Mouse (Mus musculus) spleen, adult 18-20 months (tissue): ENCODE data around the gene Xylt1.

ENCODE experiments used
- DNase-seq, 2 experiments: peaks; one replicate each; pipeline ENCODE4 v3.0.0; 2022; ENCODE audit warnings: mixed read lengths in 2 of 2

Gene Xylt1

GRCm38 (mm10) chr7:117621566-117621965, 240.8 kb downstream of the Xylt1 start:
- no peak for DNase-seq

- DNase-seq, result peak in 1 of 2 experiments; percentile 67
These were observed 242.0 kb downstream of the Xylt1 start for GRCm38 (mm10) chr7:117622769-117623168.

DNA sequence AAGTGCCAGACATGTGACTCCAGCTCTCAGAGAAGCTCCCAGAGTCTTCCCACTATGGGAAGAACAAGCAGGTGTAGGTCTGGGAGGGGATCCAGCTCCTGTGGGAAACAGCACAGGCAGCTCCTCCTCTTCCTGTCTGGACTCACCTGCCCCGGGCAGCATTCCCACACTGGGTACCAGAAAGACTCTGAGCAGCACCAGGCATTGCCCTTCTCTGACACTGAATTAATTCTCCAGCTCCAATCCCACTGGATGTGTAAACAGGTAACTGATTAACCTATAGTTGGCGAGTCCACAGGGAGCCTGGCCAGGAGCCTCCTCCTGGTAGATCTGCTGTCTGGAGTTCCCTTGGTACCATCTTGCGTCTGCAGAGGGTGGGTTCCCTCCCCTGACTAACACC, 248.0 kb downstream of the Xylt1 start:
- DNase-seq, result no peak

- peak; percentile 36 to 61 for DNase-seq
These were observed 249.9 kb downstream of the Xylt1 start for GRCm38 (mm10) chr7:117630657-117631056.

DNA sequence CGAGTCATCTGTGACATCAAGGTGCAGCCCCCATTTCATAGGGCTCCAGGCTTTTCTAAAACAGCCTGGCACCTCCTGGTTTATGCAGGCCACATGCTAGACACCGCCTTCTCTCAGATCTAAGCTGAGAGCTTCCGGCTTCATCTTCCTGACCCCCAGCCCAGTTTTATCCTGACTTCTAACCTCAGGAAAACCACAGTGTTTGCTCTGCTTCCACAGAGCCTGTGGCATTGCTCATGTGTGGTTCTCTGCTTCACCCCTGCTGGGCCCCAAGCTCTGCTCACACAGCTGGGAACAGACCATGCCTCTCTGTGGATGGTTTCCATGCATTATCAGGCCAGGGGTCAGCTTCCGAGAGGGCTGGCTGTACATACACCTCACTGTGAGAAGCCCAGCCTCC, 254.8 kb downstream of the Xylt1 start:
- no peak for DNase-seq

DNA sequence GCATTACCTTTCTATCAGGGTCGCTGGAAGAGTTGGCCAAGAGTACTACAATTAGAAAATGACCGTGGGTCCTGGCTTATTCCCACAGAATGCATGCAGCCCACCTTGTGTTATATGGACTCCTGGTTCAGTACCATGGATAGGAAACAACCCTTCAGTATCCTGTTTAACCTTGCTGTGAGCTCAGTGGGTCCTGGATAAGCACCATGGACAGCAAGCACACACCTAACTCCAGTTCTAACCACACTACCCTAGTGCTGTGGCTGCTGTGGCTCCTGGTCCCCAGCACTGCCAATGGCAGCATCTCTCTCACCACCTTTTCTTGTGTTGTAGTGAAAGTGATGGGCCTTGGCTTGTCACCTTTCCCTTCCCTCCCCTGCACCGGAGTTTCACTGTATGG, 255.9 kb downstream of the Xylt1 start:
- DNase-seq, result no peak

DNA sequence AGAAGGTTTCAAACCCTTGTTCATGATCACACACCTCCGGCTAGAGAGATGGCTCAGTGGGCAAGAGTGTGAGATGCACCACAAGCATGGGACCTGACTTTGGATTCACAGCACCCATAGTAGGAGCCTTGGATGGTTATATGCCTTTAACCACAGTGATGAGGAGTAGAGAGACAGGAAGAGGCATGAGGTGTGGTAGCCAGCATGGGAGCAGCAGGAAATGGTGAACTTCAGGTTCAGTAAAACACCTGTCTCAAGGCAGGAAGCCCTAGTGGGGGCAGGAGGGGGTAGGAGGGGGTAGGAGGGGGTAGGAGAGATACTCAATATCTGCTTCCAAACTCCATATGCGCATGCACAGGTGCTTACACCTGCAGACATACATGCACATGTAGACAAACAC, 257.2 kb downstream of the Xylt1 start:
- DNase-seq, result no peak

GRCm38 (mm10) chr7:117652637-117653036, 271.9 kb downstream of the Xylt1 start:
- no peak for DNase-seq

DNA sequence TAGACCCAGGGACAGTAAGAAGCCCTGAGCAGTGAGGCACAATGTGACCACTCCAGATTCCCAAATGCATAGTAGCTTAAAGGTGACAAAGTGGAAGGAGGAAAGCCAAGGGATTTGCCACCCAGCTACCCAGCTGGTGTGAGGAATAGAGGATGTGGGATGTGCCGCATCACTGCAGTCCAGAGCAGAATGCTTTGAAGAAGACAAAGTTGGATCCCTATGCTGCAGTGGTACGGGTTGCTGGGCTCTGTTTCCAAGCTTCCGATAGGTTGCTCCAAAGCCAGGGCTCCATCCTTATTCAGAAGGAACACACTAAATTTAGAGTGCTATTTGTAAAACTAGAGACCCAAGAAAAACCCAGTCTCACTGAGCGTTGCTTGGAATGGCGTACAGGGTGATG, 275.0 kb downstream of the Xylt1 start:
- DNase-seq, result no peak

DNA sequence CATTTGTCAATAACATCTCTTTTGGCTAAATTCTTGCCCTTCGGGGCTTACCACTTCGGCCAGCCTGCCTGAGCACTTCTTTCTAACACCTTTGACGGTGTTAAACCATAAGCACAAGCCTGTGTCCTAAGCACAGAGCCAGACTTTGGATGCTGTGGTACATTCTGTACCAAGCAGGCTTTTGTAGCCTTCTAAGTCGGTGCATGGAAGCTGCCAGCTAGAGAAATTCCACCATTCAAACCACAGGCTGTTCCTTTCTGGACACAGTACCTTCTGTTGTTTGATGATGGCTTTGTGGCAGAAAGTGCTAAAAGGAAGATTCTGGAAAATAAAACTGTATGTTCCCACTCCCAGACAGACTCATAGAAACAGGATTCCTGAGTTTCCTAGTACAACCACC, 277.4 kb downstream of the Xylt1 start:
- no peak for DNase-seq

DNA sequence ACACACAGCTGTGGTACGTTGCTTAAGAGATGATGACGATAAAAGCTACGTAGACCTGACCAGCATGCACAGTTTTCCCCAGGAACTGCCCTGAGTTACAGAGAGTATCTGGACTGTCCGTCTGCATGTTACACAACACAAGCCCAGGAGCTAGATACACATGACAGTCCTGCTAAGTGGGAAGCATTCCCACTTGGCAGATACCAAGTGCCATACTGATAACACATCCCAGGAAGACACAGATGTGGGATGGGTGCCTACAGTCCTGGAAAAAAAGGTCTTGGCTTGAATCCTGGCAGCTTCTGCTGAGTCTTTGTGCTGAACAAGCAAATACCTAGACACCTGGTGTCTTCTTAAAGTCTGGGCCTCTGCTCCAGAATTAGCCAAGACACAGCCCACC, 278.0 kb downstream of the Xylt1 start:
- DNase-seq, result no peak

GRCm38 (mm10) chr7:117667286-117667685, 286.5 kb downstream of the Xylt1 start:
- no peak for DNase-seq

DNA sequence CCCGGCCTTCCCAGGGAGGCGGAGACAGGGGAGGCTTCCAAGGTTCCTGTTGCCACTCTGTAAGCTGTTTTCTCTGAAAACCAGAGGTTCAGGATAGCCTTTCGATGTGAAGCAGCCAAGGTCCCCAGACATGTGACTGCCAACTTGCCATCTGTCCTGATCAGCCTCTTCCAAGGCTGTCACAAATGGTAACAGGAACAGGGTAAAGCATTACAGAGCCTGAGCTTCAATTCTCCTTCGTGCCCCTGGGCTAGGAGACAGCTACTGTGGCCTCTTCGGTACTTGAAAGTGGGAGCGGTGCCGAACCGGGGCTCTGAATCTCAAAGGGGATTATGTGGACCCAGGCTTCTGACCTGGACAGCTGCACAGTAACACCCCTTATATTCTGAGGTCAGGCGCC, 287.4 kb downstream of the Xylt1 start:
- DNase-seq, result no peak

DNA sequence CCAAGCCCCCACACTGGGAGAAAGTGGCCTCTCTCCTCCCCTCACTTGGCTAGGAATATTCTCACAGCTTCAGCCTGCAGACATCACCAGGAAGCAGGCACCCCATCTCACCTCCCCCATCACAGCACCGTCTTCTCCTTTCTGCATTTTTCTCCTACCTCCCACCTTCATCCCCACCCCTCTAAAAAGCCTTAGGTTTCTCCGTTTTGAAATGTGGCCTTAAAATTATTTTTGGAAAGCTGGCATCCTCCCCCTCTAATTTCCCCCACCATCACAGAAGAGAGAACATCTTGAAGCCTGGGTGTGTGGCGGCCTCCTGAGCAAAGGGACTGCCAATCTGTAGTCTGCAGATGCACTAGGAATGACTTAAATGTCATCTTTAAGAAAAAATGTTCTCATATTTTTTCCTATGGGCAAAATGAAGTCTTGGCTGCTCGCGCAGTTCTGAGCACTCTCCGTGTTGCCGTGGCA, 291.4 kb downstream of the Xylt1 start:
- DNase-seq, result no peak

DNA sequence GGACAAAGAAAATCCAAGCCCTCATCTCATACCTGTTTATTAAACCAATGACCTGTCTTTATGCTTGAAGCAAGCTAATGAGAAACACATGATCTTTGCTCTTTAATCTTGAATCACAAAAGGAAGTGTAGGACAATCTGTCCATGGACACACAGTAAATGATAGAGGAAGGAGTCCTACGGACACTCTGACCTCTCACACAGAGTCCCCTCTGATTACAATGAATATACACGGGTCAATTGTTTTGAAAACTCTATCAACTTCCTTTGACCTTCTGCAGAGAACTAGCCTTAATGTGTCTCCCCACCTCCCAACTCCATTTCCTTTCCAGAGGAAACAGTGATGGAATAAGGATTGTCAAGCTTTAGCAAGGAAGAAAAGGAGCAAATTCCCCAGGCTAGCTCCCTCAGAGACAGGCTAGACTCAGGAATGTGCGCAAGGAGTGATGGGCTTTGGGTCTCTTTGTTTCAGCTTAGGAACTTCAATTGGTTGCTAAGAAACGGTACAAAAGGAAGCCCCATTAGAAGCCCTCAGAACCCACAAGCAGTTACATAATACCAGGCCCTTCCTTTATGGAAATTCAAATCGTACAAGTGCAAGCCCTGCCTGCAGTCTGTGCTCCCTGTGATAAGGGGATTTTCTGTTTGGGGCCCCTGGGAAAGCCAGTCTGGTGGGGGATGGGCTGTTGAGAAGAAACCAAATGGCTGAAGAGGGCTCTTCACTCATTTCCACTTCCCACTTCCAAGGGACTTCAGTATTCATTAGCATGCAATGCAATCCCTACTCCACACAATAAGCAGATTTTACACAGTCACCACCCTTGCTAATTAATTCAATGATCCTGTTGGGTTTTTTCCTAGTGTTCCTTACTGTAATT, 305.6 kb downstream of the Xylt1 start:
- DNase-seq, result no peak

- no peak for DNase-seq
These were observed 306.2 kb downstream of the Xylt1 start for GRCm38 (mm10) chr7:117686997-117687302.

DNA sequence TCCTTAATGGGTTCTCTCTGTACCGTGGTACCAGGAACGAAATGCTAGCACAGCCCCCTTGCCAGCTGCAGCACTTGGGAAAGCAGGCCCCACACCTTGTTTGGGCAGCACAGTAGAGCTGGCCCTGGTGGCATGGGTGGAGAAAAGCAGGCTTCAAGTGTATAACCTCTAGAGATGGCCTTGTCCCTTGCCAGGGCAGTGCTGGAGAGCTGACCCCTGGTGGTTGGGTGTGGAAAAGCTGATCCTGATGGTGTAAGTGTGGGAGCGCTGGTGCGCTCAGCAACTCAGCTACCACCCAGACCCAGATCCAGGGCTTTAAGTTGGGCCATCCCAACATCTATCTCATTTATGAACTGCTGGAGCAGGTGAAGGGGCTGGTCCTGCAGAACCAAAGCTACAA, 314.8 kb downstream of the Xylt1 start:
- peak in 1 of 2 experiments; percentile 11 for DNase-seq

DNA sequence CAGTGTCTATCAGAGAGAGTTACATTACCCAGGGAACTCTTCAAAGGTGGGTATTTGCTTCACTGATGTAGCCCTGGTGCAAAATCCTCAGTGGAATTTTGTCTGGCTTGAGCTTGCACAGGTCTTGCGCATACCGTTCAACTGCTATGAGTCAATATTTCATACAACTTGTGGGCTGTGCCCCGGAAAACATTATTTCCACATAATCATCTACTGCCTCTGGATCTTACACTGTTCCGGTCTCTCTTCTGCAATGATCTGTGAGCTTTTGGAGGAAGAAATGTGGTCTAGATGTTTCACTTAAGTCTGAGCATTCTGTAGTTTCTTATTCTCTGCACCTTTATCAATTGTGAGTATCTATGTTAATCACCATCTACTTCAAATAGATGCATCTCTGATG, 316.9 kb downstream of the Xylt1 start:
- DNase-seq, result no peak

GRCm38 (mm10) chr7:117698551-117699114, 317.9 kb downstream of the Xylt1 start:
- no peak for DNase-seq

DNA sequence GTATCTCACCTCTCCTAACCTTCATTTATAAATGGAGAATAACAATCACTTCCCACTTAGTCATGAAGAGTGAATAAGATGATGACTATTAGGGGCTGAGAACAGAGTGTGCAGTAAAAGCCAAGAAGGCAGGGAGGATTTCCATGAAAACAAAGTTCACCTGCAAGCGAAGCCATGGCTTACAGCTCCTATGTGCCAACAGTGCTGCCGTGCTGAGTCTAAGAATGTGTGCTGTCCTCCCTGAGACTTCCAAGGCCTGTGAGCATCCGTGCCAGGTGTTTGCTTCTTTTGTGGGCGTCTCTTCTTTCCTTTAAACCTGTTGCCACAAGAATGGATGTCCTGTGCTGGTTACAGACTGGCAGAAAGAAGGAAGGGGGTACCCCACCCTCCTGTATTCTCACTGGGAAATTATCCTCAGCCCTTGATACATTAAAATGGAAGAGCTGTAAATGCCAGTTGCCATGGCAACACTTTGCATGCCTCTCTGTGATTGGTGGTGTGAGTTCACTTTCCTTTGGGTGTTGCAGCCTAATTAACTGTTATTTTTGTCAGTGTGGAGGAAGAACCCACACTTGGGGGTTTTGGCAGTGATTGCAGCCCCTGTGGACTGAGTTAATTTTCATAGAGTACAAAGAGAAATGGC, 318.7 kb downstream of the Xylt1 start:
- no peak for DNase-seq

GRCm38 (mm10) chr7:117700066-117700465, 319.3 kb downstream of the Xylt1 start:
- no peak for DNase-seq

- DNase-seq, result no peak
These were observed 329.3 kb downstream of the Xylt1 start for GRCm38 (mm10) chr7:117709901-117710607.

- DNase-seq, result no peak
These were observed 336.2 kb downstream of the Xylt1 start for GRCm38 (mm10) chr7:117716876-117717408.
